Mouse (Mus musculus): ENCODE results near the gene Krtap19-1. TPM values are rescaled to one million over a fixed set of nuclear protein-coding genes. Genes with fewer than 3 reads are reported as not detected.

Gene Krtap19-1
- polyA plus RNA-seq (2015; fragmentation: Nextera tagmentation; extraction: Ambion mirVana): not detected in 2 replicates

DNA sequence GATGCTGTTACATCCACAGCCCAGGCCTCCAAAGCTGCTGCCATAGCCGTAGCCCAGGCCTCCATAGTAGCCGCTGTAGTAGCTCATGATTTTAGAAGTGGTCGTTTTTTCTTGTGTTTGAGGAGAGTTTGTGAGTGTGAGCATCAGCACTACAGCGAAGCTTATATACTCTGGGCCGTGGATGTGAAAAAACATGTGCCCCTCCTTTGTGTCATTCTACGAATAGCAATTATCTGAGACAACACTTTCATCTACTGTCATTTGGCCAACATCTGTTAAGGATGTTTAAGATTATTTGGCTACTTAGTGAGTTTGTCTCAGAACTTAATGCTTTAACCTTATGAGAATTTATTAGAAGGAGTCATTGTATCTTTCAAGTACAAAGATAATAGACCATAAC lies at the start of gene Krtap19-1:
Gene Krtap19-1, minus strand, starts transcription at position 101 of the 400 bp plus-strand sequence.
- Histone ChIP-seq H3K4me1 (ENCODE audit: insufficient read depth, low read length) (no peaks in the 10 kb centered on the region), H3K4me3 (ENCODE audit: low read length) (no peak within 1 kb of the TSS), H3K4me2 (replicated peaks; ENCODE audit: low read depth, low read length) (no peak within 1 kb of the TSS), H3K9me3 (ENCODE audit: low read length) (no peaks in the 10 kb centered on the region), H3K27ac (ENCODE audit: low read length) (no peak within 1 kb of the TSS), H3K9ac (replicated peaks; ENCODE audit: low read length) (no peak within 1 kb of the TSS), H3K27me3 (ENCODE audit: insufficient read depth, low read length) (no peaks in the 10 kb centered on the region), H3K36me3 (ENCODE audit: insufficient read depth, low read length) (no peaks in the 10 kb centered on the region)
- 88% methylated on average over 6 of the region's 6 CpGs for WGBS
- ATAC-seq (ENCODE audit: low FRiP score, low TSS enrichment): no peak

DNA sequence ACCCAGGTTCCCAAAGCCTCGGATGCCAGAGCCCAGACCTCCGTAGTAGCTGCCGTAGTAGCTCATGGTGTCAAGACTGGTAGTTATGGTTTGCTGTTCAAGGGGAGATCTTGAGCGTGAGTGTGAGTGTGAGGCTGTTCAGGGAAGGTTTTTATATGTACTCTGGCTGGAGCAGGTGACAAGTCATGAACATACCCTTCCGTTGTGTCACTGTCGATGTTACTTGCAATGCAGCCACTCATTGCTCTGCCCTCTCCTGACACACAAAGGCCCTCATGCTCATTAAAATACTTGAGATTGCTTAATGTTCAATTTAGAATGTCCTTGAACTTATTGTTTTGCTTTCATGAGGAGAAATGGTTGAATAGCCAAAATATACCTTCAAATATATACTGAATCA lies 27.1 kb upstream of the Krtap19-1 start, which contains the start of gene Krtap19-5:
Gene Krtap19-5, minus strand, starts transcription at position 101 of the 400 bp plus-strand sequence.
- Histone ChIP-seq H3K4me3 (ENCODE audit: low read length) (no peak within 1 kb of the TSS), H3K27ac (ENCODE audit: low read length) (no peak within 1 kb of the TSS), H3K9me3 (ENCODE audit: low read length) (no peaks in the 10 kb centered on the region), H3K4me1 (ENCODE audit: insufficient read depth, low read length) (no peaks in the 10 kb centered on the region), H3K9ac (replicated peaks; ENCODE audit: low read length) (no peak within 1 kb of the TSS), H3K27me3 (ENCODE audit: insufficient read depth, low read length) (no peaks in the 10 kb centered on the region), H3K36me3 (ENCODE audit: insufficient read depth, low read length) (no peaks in the 10 kb centered on the region), H3K4me2 (replicated peaks; ENCODE audit: low read depth, low read length) (no peak within 1 kb of the TSS)
- WGBS: 93% methylated on average over 6 of the region's 6 CpGs
- ATAC-seq (ENCODE audit: low FRiP score, low TSS enrichment): no peak

DNA sequence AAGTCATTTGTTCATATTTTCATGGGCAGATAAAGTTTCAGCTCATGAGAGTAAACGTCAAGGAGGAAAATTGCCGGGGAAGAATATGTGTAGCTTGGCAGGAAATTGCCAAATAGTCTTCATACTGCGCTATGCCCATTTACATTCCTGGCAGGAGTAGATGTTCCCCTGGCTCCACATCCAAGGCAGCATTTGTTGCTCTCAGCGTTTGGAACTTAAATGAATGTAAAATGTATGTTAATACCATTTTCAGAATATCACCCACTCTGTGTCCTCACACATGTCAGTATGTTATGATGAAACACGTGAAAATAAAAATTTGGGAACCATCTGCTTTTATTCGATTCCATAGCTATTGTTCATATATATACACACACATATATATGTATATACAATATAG lies 17.7 kb upstream of the Krtap19-1 start:
- H3K9me3 ChIP-seq (ENCODE audit: low read length): no peaks in the 10 kb centered on the region
- no peaks in the 10 kb centered on the region for H3K36me3 ChIP-seq (ENCODE audit: insufficient read depth, low read length)
- no peak overlapping the region for H3K9ac ChIP-seq (replicated peaks; ENCODE audit: low read length)
- no peak overlapping the region for H3K27ac ChIP-seq (ENCODE audit: low read length)
- no peaks in the 10 kb centered on the region for H3K4me1 ChIP-seq (ENCODE audit: insufficient read depth, low read length)
- no peak overlapping the region for H3K4me2 ChIP-seq (replicated peaks; ENCODE audit: low read depth, low read length)
- 85% methylated on average over 6 of the region's 6 CpGs for WGBS
- no peak for ATAC-seq (ENCODE audit: low FRiP score, low TSS enrichment)
- H3K27me3 ChIP-seq (ENCODE audit: insufficient read depth, low read length): no peaks in the 10 kb centered on the region
- H3K4me3 ChIP-seq (ENCODE audit: low read length): no peak overlapping the region

DNA sequence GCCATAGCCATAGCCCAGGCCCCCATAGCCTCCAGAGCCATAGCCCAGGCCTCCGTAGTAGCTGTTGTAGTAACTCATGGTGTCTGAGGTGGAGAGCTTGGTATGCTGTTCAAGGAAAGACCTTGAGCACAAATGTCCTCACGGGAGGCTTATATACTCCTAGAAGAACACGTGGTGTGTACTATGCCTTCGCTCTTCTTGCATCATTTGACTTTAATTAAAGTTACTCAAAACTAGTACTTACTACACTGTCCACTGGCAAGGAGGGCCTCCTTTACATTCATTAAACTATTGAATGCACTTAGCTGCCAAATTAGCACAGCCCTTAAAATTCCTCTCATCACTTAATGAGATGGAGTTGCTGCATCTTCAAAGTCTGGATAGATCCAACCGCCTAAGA lies 15.8 kb upstream of the Krtap19-1 start, which contains the start of gene Krtap19-4:
Gene Krtap19-4, minus strand, starts transcription at position 101 of the 400 bp plus-strand sequence.
- ATAC-seq (ENCODE audit: low FRiP score, low TSS enrichment): no peak
- Histone ChIP-seq H3K27me3 (ENCODE audit: insufficient read depth, low read length) (no peaks in the 10 kb centered on the region), H3K27ac (ENCODE audit: low read length) (no peak within 1 kb of the TSS), H3K4me3 (ENCODE audit: low read length) (no peak within 1 kb of the TSS), H3K9ac (replicated peaks; ENCODE audit: low read length) (no peak within 1 kb of the TSS), H3K4me2 (replicated peaks; ENCODE audit: low read depth, low read length) (no peak within 1 kb of the TSS), H3K9me3 (ENCODE audit: low read length) (no peaks in the 10 kb centered on the region), H3K4me1 (ENCODE audit: insufficient read depth, low read length) (no peaks in the 10 kb centered on the region), H3K36me3 (ENCODE audit: insufficient read depth, low read length) (no peaks in the 10 kb centered on the region)
- 90% methylated on average over 5 of the region's 5 CpGs for WGBS

DNA sequence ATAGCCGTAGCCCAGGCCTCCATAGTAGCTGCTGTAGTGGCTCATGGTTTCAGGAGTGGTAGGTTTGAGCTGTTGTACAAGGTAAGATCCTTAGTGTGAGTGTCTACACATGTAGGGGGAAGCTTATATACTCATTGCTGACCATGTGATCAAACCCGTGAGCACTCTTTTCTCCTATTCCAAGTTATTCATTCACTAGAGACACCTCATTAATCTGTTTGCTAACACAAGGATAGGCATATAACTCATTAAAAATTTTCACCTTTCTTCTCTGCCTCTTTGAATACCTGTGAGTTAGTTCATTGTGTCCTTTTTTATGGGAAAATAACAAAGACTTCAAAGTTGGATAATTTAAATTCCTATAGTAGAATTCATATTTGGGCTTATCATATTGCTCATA lies 8.7 kb upstream of the Krtap19-1 start, which contains the start of gene Krtap19-3:
Gene Krtap19-3, minus strand, starts transcription at position 101 of the 400 bp plus-strand sequence.
- Histone ChIP-seq H3K9me3 (ENCODE audit: low read length) (no peaks in the 10 kb centered on the region), H3K9ac (replicated peaks; ENCODE audit: low read length) (no peak within 1 kb of the TSS), H3K36me3 (ENCODE audit: insufficient read depth, low read length) (no peaks in the 10 kb centered on the region), H3K4me1 (ENCODE audit: insufficient read depth, low read length) (no peaks in the 10 kb centered on the region), H3K4me2 (replicated peaks; ENCODE audit: low read depth, low read length) (no peak within 1 kb of the TSS), H3K27ac (ENCODE audit: low read length) (no peak within 1 kb of the TSS), H3K4me3 (ENCODE audit: low read length) (no peak within 1 kb of the TSS), H3K27me3 (ENCODE audit: insufficient read depth, low read length) (no peaks in the 10 kb centered on the region)
- WGBS: 73% methylated on average over 2 of the region's 2 CpGs
- ATAC-seq (ENCODE audit: low FRiP score, low TSS enrichment): no peak

DNA sequence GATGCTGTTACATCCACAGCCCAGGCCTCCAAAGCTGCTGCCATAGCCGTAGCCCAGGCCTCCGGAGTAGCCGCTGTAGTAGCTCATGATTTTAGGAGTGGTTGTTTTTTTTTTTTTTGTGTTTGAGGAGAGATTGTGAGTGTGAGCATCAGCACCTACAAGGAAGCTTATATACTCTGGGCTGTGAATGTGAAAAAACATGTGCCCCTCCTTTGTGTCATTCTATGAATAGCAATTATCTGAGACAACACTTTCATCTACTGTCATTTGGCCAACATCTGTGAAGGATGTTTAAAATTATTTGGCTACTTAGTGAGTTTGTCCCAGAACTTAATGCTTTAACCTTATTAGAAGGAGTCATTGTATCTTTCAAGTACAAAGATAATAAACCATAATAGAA lies 5.0 kb upstream of the Krtap19-1 start, which contains the start of gene Krtap19-2:
Gene Krtap19-2, minus strand, starts transcription at position 101 of the 400 bp plus-strand sequence.
- Histone ChIP-seq H3K4me3 (ENCODE audit: low read length) (no peak within 1 kb of the TSS), H3K4me2 (replicated peaks; ENCODE audit: low read depth, low read length) (no peak within 1 kb of the TSS), H3K36me3 (ENCODE audit: insufficient read depth, low read length) (no peaks in the 10 kb centered on the region), H3K27ac (ENCODE audit: low read length) (no peak within 1 kb of the TSS), H3K9me3 (ENCODE audit: low read length) (no peaks in the 10 kb centered on the region), H3K27me3 (ENCODE audit: insufficient read depth, low read length) (no peaks in the 10 kb centered on the region), H3K4me1 (ENCODE audit: insufficient read depth, low read length) (no peaks in the 10 kb centered on the region), H3K9ac (replicated peaks; ENCODE audit: low read length) (no peak within 1 kb of the TSS)
- ATAC-seq (ENCODE audit: low FRiP score, low TSS enrichment): no peak
- WGBS: 93% methylated on average over 3 of the region's 3 CpGs

DNA sequence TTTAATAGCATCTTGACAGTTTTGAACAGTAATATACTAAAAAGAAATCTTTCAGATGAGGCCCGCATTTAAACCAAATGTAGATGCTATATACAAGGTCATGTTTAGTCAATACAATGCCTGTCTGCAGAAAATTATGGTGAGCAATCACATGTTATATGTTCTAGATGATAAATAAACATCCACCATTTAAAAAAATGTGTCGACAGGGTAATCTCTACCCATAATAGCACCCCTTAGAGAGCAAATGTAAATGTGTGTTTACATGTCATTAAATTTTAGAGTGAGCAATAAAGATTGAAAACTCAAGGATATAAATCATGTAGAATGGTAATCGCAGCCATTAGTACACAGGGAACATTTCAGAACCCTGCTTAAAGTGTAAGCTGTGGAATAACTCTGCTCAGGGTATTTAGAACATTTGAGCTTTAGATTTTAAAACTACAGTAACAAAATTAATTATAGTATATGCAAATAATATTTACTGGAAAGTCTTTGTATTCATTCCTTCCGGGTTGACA lies 4.3 kb downstream of the Krtap19-1 start:
- no peak overlapping the region for H3K27ac ChIP-seq (ENCODE audit: low read length)
- H3K36me3 ChIP-seq (ENCODE audit: insufficient read depth, low read length): no peaks in the 10 kb centered on the region
- H3K4me3 ChIP-seq (ENCODE audit: low read length): no peak overlapping the region
- no peak overlapping the region for H3K9ac ChIP-seq (replicated peaks; ENCODE audit: low read length)
- H3K27me3 ChIP-seq (ENCODE audit: insufficient read depth, low read length): no peaks in the 10 kb centered on the region
- WGBS: 53% methylated on average over 4 of the region's 4 CpGs
- no peaks in the 10 kb centered on the region for H3K4me1 ChIP-seq (ENCODE audit: insufficient read depth, low read length)
- ATAC-seq (ENCODE audit: low FRiP score, low TSS enrichment): no peak
- H3K4me2 ChIP-seq (replicated peaks; ENCODE audit: low read depth, low read length): no peak overlapping the region
- H3K9me3 ChIP-seq (ENCODE audit: low read length): no peaks in the 10 kb centered on the region

DNA sequence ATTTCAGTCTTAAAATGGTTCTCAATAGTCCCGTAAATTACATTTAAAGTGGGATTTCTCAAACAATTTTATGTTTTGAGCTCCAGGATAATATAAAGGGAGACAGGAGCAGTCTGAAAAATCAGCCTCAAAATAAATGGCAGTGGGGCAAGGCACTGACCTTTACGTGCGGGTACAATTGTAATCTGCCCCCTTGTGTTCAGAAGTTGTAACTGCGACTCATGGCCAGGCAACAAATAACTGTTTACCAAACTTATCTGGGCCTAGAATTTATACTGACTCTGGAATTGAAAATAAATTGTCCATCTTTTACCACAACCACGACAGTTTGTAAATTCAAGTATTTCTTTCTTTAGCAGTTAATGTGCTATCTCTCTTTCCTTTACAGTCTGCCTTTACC lies 17.8 kb downstream of the Krtap19-1 start:
- Histone ChIP-seq H3K4me3 (ENCODE audit: low read length) (no peak overlapping the region), H3K27ac (ENCODE audit: low read length) (no peak overlapping the region), H3K4me2 (replicated peaks; ENCODE audit: low read depth, low read length) (no peak overlapping the region), H3K36me3 (ENCODE audit: insufficient read depth, low read length) (no peaks in the 10 kb centered on the region), H3K9me3 (ENCODE audit: low read length) (no peaks in the 10 kb centered on the region), H3K9ac (replicated peaks; ENCODE audit: low read length) (no peak overlapping the region), H3K4me1 (ENCODE audit: insufficient read depth, low read length) (no peaks in the 10 kb centered on the region), H3K27me3 (ENCODE audit: insufficient read depth, low read length) (no peaks in the 10 kb centered on the region)
- WGBS: 14% methylated on average over 5 of the region's 5 CpGs
- no peak for ATAC-seq (ENCODE audit: low FRiP score, low TSS enrichment)

DNA sequence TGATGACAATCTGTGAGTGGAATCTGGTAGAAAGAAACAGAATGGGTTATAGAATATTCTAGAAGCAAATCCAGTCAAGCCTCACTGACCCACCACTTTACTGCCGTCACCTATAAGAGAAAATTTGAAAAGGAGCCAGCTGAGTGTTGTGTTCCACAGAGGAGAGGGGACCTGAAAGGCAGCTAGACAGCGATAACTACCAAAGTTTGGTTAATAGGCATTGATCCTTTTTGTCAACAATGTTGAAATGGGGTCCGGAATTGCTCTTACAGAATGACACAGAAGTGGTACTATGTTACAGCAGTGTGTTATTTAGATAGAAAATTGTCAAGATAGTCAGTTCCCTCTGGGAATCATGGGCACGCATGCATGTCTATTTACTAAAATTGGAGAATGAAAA lies 20.7 kb downstream of the Krtap19-1 start:
- ATAC-seq (ENCODE audit: low FRiP score, low TSS enrichment): no peak
- Histone ChIP-seq H3K27ac (ENCODE audit: low read length) (no peak overlapping the region), H3K36me3 (ENCODE audit: insufficient read depth, low read length) (no peaks in the 10 kb centered on the region), H3K9ac (replicated peaks; ENCODE audit: low read length) (no peak overlapping the region), H3K27me3 (ENCODE audit: insufficient read depth, low read length) (no peaks in the 10 kb centered on the region), H3K4me1 (ENCODE audit: insufficient read depth, low read length) (no peaks in the 10 kb centered on the region), H3K4me2 (replicated peaks; ENCODE audit: low read depth, low read length) (no peak overlapping the region), H3K9me3 (ENCODE audit: low read length) (no peaks in the 10 kb centered on the region), H3K4me3 (ENCODE audit: low read length) (no peak overlapping the region)
- 84% methylated on average over 4 of the region's 4 CpGs for WGBS

DNA sequence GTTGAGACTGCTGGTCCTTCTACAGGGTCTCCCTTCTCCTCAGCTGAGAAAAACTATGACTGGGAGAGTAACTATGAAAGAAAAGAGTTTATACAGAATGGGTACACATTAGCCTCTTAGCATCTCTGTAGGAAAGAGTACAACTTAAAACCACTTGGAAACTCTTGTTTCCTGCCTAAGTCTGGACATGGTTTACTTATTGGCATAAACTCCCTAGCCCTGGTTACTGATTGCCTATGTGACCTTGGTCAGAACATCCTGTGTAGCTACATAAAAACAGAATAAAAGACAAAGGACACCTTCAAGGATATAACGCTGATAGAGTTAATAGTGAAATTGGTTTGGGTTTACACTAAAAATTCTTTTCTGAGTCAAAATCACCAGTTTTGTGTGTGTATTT lies 21.8 kb downstream of the Krtap19-1 start:
- H3K27me3 ChIP-seq (ENCODE audit: insufficient read depth, low read length): no peaks in the 10 kb centered on the region
- WGBS: 85% methylated on average over 1 of the region's 1 CpGs

More for the DNA sequence above, 21.8 kb downstream of the Krtap19-1 start:
- ATAC-seq (ENCODE audit: low FRiP score, low TSS enrichment): 0 out of 2 replicates have a peak, but pooled peaks have one; percentile 54
- Histone ChIP-seq H3K27ac (ENCODE audit: low read length) (no peak overlapping the region), H3K4me1 (ENCODE audit: insufficient read depth, low read length) (no peaks in the 10 kb centered on the region), H3K9me3 (ENCODE audit: low read length) (no peaks in the 10 kb centered on the region), H3K36me3 (ENCODE audit: insufficient read depth, low read length) (no peaks in the 10 kb centered on the region), H3K4me3 (ENCODE audit: low read length) (no peak overlapping the region), H3K4me2 (replicated peaks; ENCODE audit: low read depth, low read length) (no peak overlapping the region), H3K9ac (replicated peaks; ENCODE audit: low read length) (no peak overlapping the region)

Data from kidney, embryonic 16.5 days (tissue).